8 mouse cellular contexts compared by ENCODE assay signal in genomic region chr9:40808061-40808906, GRCm38 (mm10). TPM values are rescaled to one million over a fixed set of nuclear protein-coding genes. Genes with fewer than 3 reads are reported as not detected.
A peak's percentile ranks its signal among the peaks of the same experiment; 100 is the strongest.
DNase-seq lines count a peak whose midpoint lies in the region; ATAC-seq and TF ChIP-seq lines count a peak whose summit lies in the region.

No protein-coding gene starts in this region.

- peak; percentile 19; the same call in 1 of the 2 replicates for TF ChIP-seq POLR2A in CH12.LX (IDR thresholded peaks at IDR 0.05; ENCODE audit: low read depth, low read length)

- H3K36me3 ChIP-seq in heart, embryonic 12.5 days, result peaks cover 37% of the 10 kb centered on the region
- H3K36me3 ChIP-seq in CH12.LX (replicated peaks in 1 of 2; ENCODE audit: control insufficient read depth in 1 of 2, insufficient read depth in 1 of 2, low read length in 1 of 2), result peaks cover 37 to 58% of the 10 kb centered on the region in 2 experiments
- peaks cover 37% of the 10 kb centered on the region for H3K36me3 ChIP-seq in forebrain, embryonic 12.5 days (replicated peaks)
- H3K36me3 ChIP-seq in liver, postnatal 0 days (replicated peaks; ENCODE audit: insufficient read depth, low read length), result peaks cover 34% of the 10 kb centered on the region

- H3K79me2 ChIP-seq in CH12.LX (replicated peaks; ENCODE audit: control insufficient read depth, extremely low read depth, insufficient read depth, poor library complexity, severe bottlenecking), result peaks cover 9% of the 10 kb centered on the region

- H3K4me1 ChIP-seq in heart, embryonic 12.5 days (replicated peaks), result peaks cover 38% of the 10 kb centered on the region
- peaks cover 0 to 25% of the 10 kb centered on the region in 2 experiments; a peak in 2 of 4 replicates for H3K4me1 ChIP-seq in CH12.LX (ENCODE audit: control insufficient read depth in 1 of 2, insufficient read depth in 2 of 2)
- peaks cover 55% of the 10 kb centered on the region for H3K4me1 ChIP-seq in forebrain, embryonic 12.5 days
- H3K4me1 ChIP-seq in liver, postnatal 0 days (ENCODE audit: insufficient read depth), result peaks cover 9% of the 10 kb centered on the region; the same call in 1 of the 2 replicates

- TF ChIP-seq EP300 in CH12.LX (IDR thresholded peaks at IDR 0.05; ENCODE audit: low read length), result no peak
- no peak for TF ChIP-seq EP300 in liver, postnatal 0 days (IDR thresholded peaks at IDR 0.05; ENCODE audit: low read depth)

- peak overlapping the region; percentile 71 for H3K27ac ChIP-seq in heart, embryonic 12.5 days (ENCODE audit: poor library complexity, severe bottlenecking)
- H3K27ac ChIP-seq in CH12.LX (ENCODE audit: insufficient read depth, low read depth), result no peak overlapping the region
- peak overlapping the region; percentile 80 for H3K27ac ChIP-seq in forebrain, embryonic 12.5 days
- H3K27ac ChIP-seq in liver, postnatal 0 days (ENCODE audit: low read depth), result 0 out of 2 replicates have a peak overlapping the region, but pooled peaks have one; percentile 0

- H3K9ac ChIP-seq in heart, embryonic 12.5 days, result 0 out of 2 replicates have a peak overlapping the region, but pooled peaks have one; percentile 41
- H3K9ac ChIP-seq in CH12.LX (ENCODE audit: insufficient read depth, low read depth), result no peak overlapping the region
- H3K9ac ChIP-seq in forebrain, embryonic 12.5 days, result peak overlapping the region; percentile 12; the same call in 1 of the 2 replicates
- no peak overlapping the region for H3K9ac ChIP-seq in liver, postnatal 0 days (replicated peaks)

- DNase-seq in heart, postnatal 36 days, result no peak
- DNase-seq in CH12.LX (ENCODE audit: extremely low read depth), result peak; percentile 22
- DNase-seq in liver, postnatal 0 days, result no peak
- DNase-seq in gastrocnemius, adult 8-10 months (ENCODE audit: low spot score in 2 of 2), result no peak
- DNase-seq in yolk sac, embryonic 10.5 days (ENCODE audit: low spot score), result no peak

- TF ChIP-seq RAD21 in CH12.LX (IDR thresholded peaks at IDR 0.05; ENCODE audit: low read depth, low read length), result no peak

- TF ChIP-seq CTCF in CH12.LX (conservative IDR thresholded peaks at IDR 0.05 in 1 of 2, IDR thresholded peaks at IDR 0.05 in 1 of 2; ENCODE audit: low read depth in 2 of 2, low read length in 2 of 2), result no peak
- TF ChIP-seq CTCF in liver, postnatal 0 days (IDR thresholded peaks at IDR 0.05; ENCODE audit: low read depth), result no peak

- 41% methylated on average over 16 of the region's 16 CpGs for WGBS in heart, embryonic 12.5 days
- WGBS in forebrain, embryonic 12.5 days, result 19% methylated on average over 16 of the region's 16 CpGs
- WGBS in liver, postnatal 0 days (ENCODE audit: insufficient replicate concordance), result 49% methylated on average over 16 of the region's 16 CpGs

- dilution Hi-C loops in CH12.LX (cut with MboI; ENCODE audit: extremely low pct_ligation_motif_present, extremely low pct_unique_long_range_greater_than_20kb, low sequenced_read_pairs), result no loop called here

- intact Hi-C loops in heart, postnatal 36 days (cut with DNase I), result loop anchor here (5.0 kb wide), 1 partner anchor 171 kb away; no protein-coding TSS in a partner anchor

- H3K27me3 ChIP-seq in heart, embryonic 12.5 days (replicated peaks), result no peaks in the 10 kb centered on the region
- H3K27me3 ChIP-seq in CH12.LX (replicated peaks), result no peaks in the 10 kb centered on the region
- H3K27me3 ChIP-seq in forebrain, embryonic 12.5 days, result no peaks in the 10 kb centered on the region
- H3K27me3 ChIP-seq in liver, postnatal 0 days (ENCODE audit: insufficient read depth, low read length), result no peaks in the 10 kb centered on the region

- no peak overlapping the region for H3K4me3 ChIP-seq in heart, embryonic 12.5 days
- no peak overlapping the region for H3K4me3 ChIP-seq in CH12.LX (replicated peaks in 1 of 3; ENCODE audit: low read depth in 2 of 3, low read length in 2 of 3, poor library complexity in 1 of 3)
- H3K4me3 ChIP-seq in forebrain, embryonic 12.5 days (replicated peaks), result no peak overlapping the region
- H3K4me3 ChIP-seq in liver, postnatal 0 days (ENCODE audit: low read depth, low read length), result no peak overlapping the region

- no peak for ATAC-seq in heart, embryonic 12.5 days (ENCODE audit: insufficient number of reproducible peaks, low FRiP score)
- peak; percentile 70 for ATAC-seq in forebrain, embryonic 12.5 days (ENCODE audit: low FRiP score)
- ATAC-seq in liver, postnatal 0 days, result no peak
- ATAC-seq in activated CD4-positive, CD25-positive, alpha-beta regulatory T cell, adult 4 months, result no peak

- in situ Hi-C loops in CH12.LX (cut with MboI; ENCODE audit: low pct_ligation_motif_present, low pct_unique_long_range_greater_than_20kb, low sequenced_read_pairs), result loop anchor here (25.0 kb wide), 1 partner anchor 179 kb away; no protein-coding TSS in a partner anchor

- H3K9me3 ChIP-seq in heart, embryonic 12.5 days (replicated peaks), result no peaks in the 10 kb centered on the region
- no peaks in the 10 kb centered on the region for H3K9me3 ChIP-seq in CH12.LX (replicated peaks; ENCODE audit: low read length)
- no peaks in the 10 kb centered on the region for H3K9me3 ChIP-seq in forebrain, embryonic 12.5 days
- H3K9me3 ChIP-seq in liver, postnatal 0 days (ENCODE audit: low read length), result no peaks in the 10 kb centered on the region

- H3K4me2 ChIP-seq in heart, embryonic 12.5 days, result no peak overlapping the region
- no peak overlapping the region for H3K4me2 ChIP-seq in CH12.LX (ENCODE audit: insufficient read depth, low read depth, poor library complexity, severe bottlenecking)
- H3K4me2 ChIP-seq in forebrain, embryonic 12.5 days, result peak overlapping the region; percentile 22; the same call in 1 of the 2 replicates
- H3K4me2 ChIP-seq in liver, postnatal 0 days (ENCODE audit: low read depth, low read length), result no peak overlapping the region

TF ChIP-seq in CH12.LX, 34 proteins besides CTCF, POLR2A, EP300 and RAD21:
- TF ChIP-seq MAX (IDR thresholded peaks at IDR 0.05; ENCODE audit: low read length) (no peak), USF1 (IDR thresholded peaks at IDR 0.05; ENCODE audit: low read depth, low read length) (no peak), POLR2AphosphoS2 (IDR thresholded peaks at IDR 0.05; ENCODE audit: low read depth, low read length) (no peak), ZNF384 (IDR thresholded peaks at IDR 0.05; ENCODE audit: low read depth, low read length) (no peak), MAZ (IDR thresholded peaks at IDR 0.05; ENCODE audit: low read depth, low read length) (no peak), ZKSCAN1 (IDR thresholded peaks at IDR 0.05; ENCODE audit: borderline replicate concordance, low read depth, low read length) (no peak), CHD1 (IDR thresholded peaks at IDR 0.05; ENCODE audit: low read depth, low read length) (no peak), ETS1 (conservative IDR thresholded peaks at IDR 0.05; ENCODE audit: low read depth, low read length) (no peak), MXI1 (IDR thresholded peaks at IDR 0.05; ENCODE audit: low read depth, low read length) (no peak), JUND (conservative IDR thresholded peaks at IDR 0.05; ENCODE audit: low read depth, low read length) (no peak), GABPA (IDR thresholded peaks at IDR 0.05; ENCODE audit: insufficient replicate concordance, low read depth, low read length) (no peak), MEF2A (IDR thresholded peaks at IDR 0.05; ENCODE audit: borderline replicate concordance, low read depth, low read length) (no peak)

RNA-seq across cellular contexts. Expression of gene Hspa8, which starts 7.5 kb away (rescaled TPM):
- 2,193 and 2,206 TPM in 2 replicates for polyA plus RNA-seq in heart, embryonic 12.5 days (2016; fragmentation: Nextera tagmentation; extraction: Ambion mirVana)
- 1,000 to 10,000 TPM; 1,282 to 1,390 TPM for total RNA-seq in heart, postnatal 36 days (2021)
- total RNA-seq in CH12.LX (2012; rRNA removed) (2,915 and 4,984 TPM in 2 replicates), CH12.LX (2014; rRNA removed) (7,143 and 7,761 TPM in 2 replicates)
- 5,629 and 6,462 TPM in 2 replicates for polyA plus RNA-seq in CH12.LX (2012; ENCODE audit: insufficient read length, low read depth)
- polyA plus RNA-seq in forebrain, embryonic 12.5 days (2016; fragmentation: Nextera tagmentation; extraction: Ambion mirVana), result 2,759 and 2,920 TPM in 2 replicates
- 750 and 793 TPM in 2 replicates for polyA plus RNA-seq in liver, postnatal 0 days (2015; fragmentation: Nextera tagmentation; extraction: Ambion mirVana)
- polyA plus RNA-seq in activated CD4-positive, CD25-positive, alpha-beta regulatory T cell, adult 4 months (2017; shearing (Covaris generic)), result 1,000 to 10,000 TPM; 3,239 to 3,330 TPM
- 1,000 to 10,000 TPM in 3 of 4 experiments, 100 to 1,000 TPM in 1; 996 to 1,351 (median 1,061) TPM for total RNA-seq in gastrocnemius, adult 8-10 months (2022)

Comparison
In these comparisons a context has a peak if more than half of its experiments do, and no peak if none do; other contexts are left out.
1. H3K9ac ChIP-seq: peak in heart, embryonic 12.5 days (single experiment) and forebrain, embryonic 12.5 days (single experiment); none in CH12.LX (single experiment) and liver, postnatal 0 days (single experiment).